Mouse (Mus musculus) kidney, postnatal 0 days (tissue): ENCODE results near the gene Tmem35b. TPM values are rescaled to one million over a fixed set of nuclear protein-coding genes. Genes with fewer than 3 reads are reported as not detected.
A peak's percentile ranks its signal among the peaks of the same experiment; 100 is the strongest.

Source experiments
- ATAC-seq: fragments of 200-750 bp; cut with Nextera tagmentation; replicated peaks from 2 replicates; pipeline ENCODE4 v1.8.0; 2017; ENCODE audit warnings: low read depth, moderate number of reproducible peaks, moderate TSS enrichment, moderate library complexity; ENCODE audit not compliant: low FRiP score
- DNase-seq: peaks from one replicate; pipeline ENCODE4 v3.0.0-alpha.2; 2016; ENCODE audit warnings: low spot score
- H3K27ac ChIP-seq: fragments of 300-500 bp; sonication (generic); 2 replicates; pipeline ENCODE4 v1.5.1; 2014; ENCODE audit warnings: mild to moderate bottlenecking
- H3K27me3 ChIP-seq: fragments of 300-500 bp; sonication (generic); 2 replicates; pipeline ENCODE4 v1.6.1; 2014; ENCODE audit warnings: low read length, mixed read lengths; ENCODE audit not compliant: insufficient read depth
- H3K36me3 ChIP-seq: fragments of 300-500 bp; sonication (generic); 2 replicates; pipeline ENCODE4 v1.6.1; 2014; ENCODE audit warnings: low read length, mixed read lengths; ENCODE audit not compliant: insufficient read depth
- H3K4me1 ChIP-seq: fragments of 300-500 bp; sonication (generic); replicated peaks from 2 replicates; pipeline ENCODE4 v1.6.1; 2014; ENCODE audit warnings: antibody characterized with exemption, low read length, mixed read lengths; ENCODE audit not compliant: insufficient read depth
- H3K4me2 ChIP-seq: fragments of 300-500 bp; sonication (generic); 2 replicates; pipeline ENCODE4 v1.6.1; 2014; ENCODE audit warnings: mild to moderate bottlenecking, low read length, moderate library complexity, mixed read lengths
- H3K4me3 ChIP-seq: fragments of 300-500 bp; sonication (generic); replicated peaks from 2 replicates; pipeline ENCODE4 v1.5.1; 2014; ENCODE audit warnings: low read depth, low read length
- H3K9ac ChIP-seq: fragments of 300-500 bp; sonication (generic); 2 replicates; pipeline ENCODE4 v1.6.1; 2014; ENCODE audit warnings: low read depth, low read length
- H3K9me3 ChIP-seq: fragments of 300-500 bp; sonication (generic); replicated peaks from 2 replicates; pipeline ENCODE4 v1.6.1; 2016; ENCODE audit warnings: low read length, inconsistent platforms, mixed read lengths
- CTCF ChIP-seq: IDR thresholded peaks from 2 replicates; pipeline ENCODE4 v1.5.1; 2016; ENCODE audit warnings: antibody characterized with exemption, low read depth, mild to moderate bottlenecking, moderate library complexity
- WGBS: fragments of 180-500 bp; shearing (Covaris S2); extraction: QIAGEN DNeasy Blood & Tissue Kit; methylation state at CpG from one replicate; pipeline ENCODE4 v1.1.7; 2014; 5-methylcytosine and 5-hydroxymethylcytosine counted together
- polyA plus RNA-seq: library from polyadenylated mRNA; unstranded; fragments of >200 nt; fragmentation: Nextera tagmentation; extraction: Ambion mirVana; gene quantifications from 2 replicates; pipeline ENCODE4 v1.2.1, GENCODE M21; 2015

The Tmem35b gene
- polyA plus RNA-seq, 1 experiment from 2014 or later: 33.2 TPM

GRCm38 (mm10) chr4:127163926-127164325, 40.4 kb downstream of the Tmem35b start:
- Histone ChIP-seq H3K27ac (no peak overlapping the region), H3K36me3 (no peaks in the 10 kb centered on the region), H3K27me3 (peaks cover 17% of the 10 kb centered on the region; the same call in 1 of the 2 replicates), H3K4me2 (no peak overlapping the region), H3K9me3 (no peaks in the 10 kb centered on the region), H3K4me1 (peaks cover 6% of the 10 kb centered on the region), H3K4me3 (no peak overlapping the region), H3K9ac (no peak overlapping the region)
- WGBS: 47% methylated on average over 8 of the region's 8 CpGs
- DNase-seq: no peak
- TF ChIP-seq CTCF: no peak
- ATAC-seq: no peak

- Histone ChIP-seq H3K4me2 (no peak overlapping the region), H3K4me3 (no peak overlapping the region), H3K27me3 (peaks cover 28% of the 10 kb centered on the region), H3K9me3 (no peaks in the 10 kb centered on the region), H3K27ac (no peak overlapping the region), H3K36me3 (no peaks in the 10 kb centered on the region), H3K4me1 (peaks cover 11% of the 10 kb centered on the region), H3K9ac (no peak overlapping the region)
- ATAC-seq: no peak
- no peak for DNase-seq
- WGBS: 74% methylated on average over 5 of the region's 5 CpGs
- TF ChIP-seq CTCF: no peak
Measured at GRCm38 (mm10) chr4:127167096-127167495, 43.6 kb downstream of the Tmem35b start.

- H3K4me3 ChIP-seq: no peak overlapping the region
- H3K27ac ChIP-seq: no peak overlapping the region
- no peak for TF ChIP-seq CTCF
- no peak overlapping the region for H3K9ac ChIP-seq
- 16% methylated on average over 8 of the region's 8 CpGs for WGBS
- no peaks in the 10 kb centered on the region for H3K9me3 ChIP-seq
- H3K4me1 ChIP-seq: peaks cover 11% of the 10 kb centered on the region
- ATAC-seq: no peak
- peaks cover 30% of the 10 kb centered on the region for H3K27me3 ChIP-seq
- H3K4me2 ChIP-seq: 0 out of 2 replicates have a peak overlapping the region, but pooled peaks have one; percentile 100
- H3K36me3 ChIP-seq: no peaks in the 10 kb centered on the region
- DNase-seq: no peak
Measured at GRCm38 (mm10) chr4:127167731-127168130, 44.2 kb downstream of the Tmem35b start.

- peak overlapping the region; percentile 100 for H3K4me2 ChIP-seq
- WGBS: under 1% methylated on average over 39 of the region's 39 CpGs
- DNase-seq (peak; percentile 21), ATAC-seq (peak; percentile 38; the same call in 1 of the 2 replicates)
- 0 out of 2 replicates have a peak overlapping the region, but pooled peaks have one; percentile 46 for H3K9ac ChIP-seq
- peak overlapping the region; percentile 67 for H3K4me3 ChIP-seq
- peaks cover 11% of the 10 kb centered on the region for H3K4me1 ChIP-seq
- no peak for TF ChIP-seq CTCF
- no peak overlapping the region for H3K27ac ChIP-seq
- H3K9me3 ChIP-seq: no peaks in the 10 kb centered on the region
- H3K27me3 ChIP-seq: peaks cover 33% of the 10 kb centered on the region
- H3K36me3 ChIP-seq: no peaks in the 10 kb centered on the region
Measured at GRCm38 (mm10) chr4:127168211-127168913, 44.9 kb downstream of the Tmem35b start.

GRCm38 (mm10) chr4:127168914-127169345, 45.4 kb downstream of the Tmem35b start, which contains the start of gene Dlgap3:
Gene Dlgap3 (plus strand): TSS chr4:127169204.
- no peak for TF ChIP-seq CTCF

GRCm38 (mm10) chr4:127169346-127170221, 46.1 kb downstream of the Tmem35b start:
- DNase-seq: no peak
- H3K9ac ChIP-seq: peak overlapping the region; percentile 46
- peak; percentile 40 for ATAC-seq
- H3K27ac ChIP-seq: no peak overlapping the region
- peak overlapping the region; percentile 100 for H3K4me2 ChIP-seq
- H3K27me3 ChIP-seq: peaks cover 33% of the 10 kb centered on the region
- no peaks in the 10 kb centered on the region for H3K36me3 ChIP-seq
- WGBS: 1% methylated on average over 51 of the region's 51 CpGs
- no peak for TF ChIP-seq CTCF
- H3K4me1 ChIP-seq: peaks cover 11% of the 10 kb centered on the region
- H3K9me3 ChIP-seq: no peaks in the 10 kb centered on the region
- H3K4me3 ChIP-seq: peak overlapping the region; percentile 67

More at GRCm38 (mm10) chr4:127168914-127169345, 45.4 kb downstream of the Tmem35b start, which contains the start of gene Dlgap3:
- ATAC-seq (peak; percentile 27; the same call in 1 of the 2 replicates), DNase-seq (peak; percentile 28)
- Histone ChIP-seq H3K9ac (peak within 1 kb of the TSS; percentile 46), H3K27ac (no peak within 1 kb of the TSS), H3K9me3 (no peaks in the 10 kb centered on the region), H3K4me1 (peaks cover 11% of the 10 kb centered on the region), H3K27me3 (peaks cover 33% of the 10 kb centered on the region), H3K36me3 (no peaks in the 10 kb centered on the region), H3K4me2 (peak within 1 kb of the TSS; percentile 100), H3K4me3 (peak within 1 kb of the TSS; percentile 67)
- under 1% methylated on average over 40 of the region's 67 CpGs for WGBS
